Mouse (Mus musculus): Measurements from ENCODE around the gene Gm42791. TPM values are rescaled to one million over a fixed set of nuclear protein-coding genes. Genes with fewer than 3 reads are reported as not detected.

The Gm42791 gene
- total RNA-seq, 2 experiments from 2014 or later = not detected

DNA sequence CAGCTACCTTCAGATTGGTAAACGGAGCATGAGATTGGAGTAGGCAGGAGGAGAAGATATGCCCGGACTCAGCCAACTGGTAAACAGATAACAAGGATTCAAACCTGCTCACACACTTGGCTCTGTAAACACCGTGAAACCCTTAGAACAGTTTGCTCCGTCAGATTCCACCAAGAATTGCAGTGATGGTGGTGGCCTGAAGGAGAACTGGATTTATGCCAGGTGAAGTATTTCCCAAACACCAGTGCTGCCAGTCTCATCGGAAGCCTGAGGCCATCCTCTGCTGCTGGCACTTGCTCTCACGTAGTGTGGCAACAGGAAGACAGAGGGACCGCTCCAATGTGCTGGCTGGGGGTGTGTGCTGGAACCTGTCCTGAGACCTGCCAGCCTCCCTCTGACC is 12.6 kb downstream of the Gm42791 start:
- no peak for ATAC-seq (ENCODE audit: poor library complexity, severe bottlenecking)

DNA sequence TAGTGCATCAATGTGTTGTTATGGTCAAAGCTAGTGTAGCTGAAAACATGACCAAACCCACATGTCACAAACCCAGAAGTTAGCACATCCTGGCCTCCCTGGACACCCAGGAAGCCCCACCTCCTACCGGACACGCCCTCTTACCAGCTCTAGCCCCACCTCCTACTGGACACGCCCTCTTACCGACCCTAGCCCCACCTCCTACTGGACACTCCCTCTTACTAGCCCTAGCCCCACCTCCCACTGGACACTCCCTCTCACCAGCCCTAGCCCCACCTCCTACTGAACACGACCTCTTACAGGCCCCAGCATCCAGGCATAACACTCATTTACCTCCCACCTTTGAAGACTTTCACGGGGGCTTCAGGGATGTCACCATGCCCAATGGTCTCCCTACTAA is 14.3 kb downstream of the Gm42791 start:
- peak; percentile 75 for ATAC-seq (ENCODE audit: poor library complexity, severe bottlenecking)

DNA sequence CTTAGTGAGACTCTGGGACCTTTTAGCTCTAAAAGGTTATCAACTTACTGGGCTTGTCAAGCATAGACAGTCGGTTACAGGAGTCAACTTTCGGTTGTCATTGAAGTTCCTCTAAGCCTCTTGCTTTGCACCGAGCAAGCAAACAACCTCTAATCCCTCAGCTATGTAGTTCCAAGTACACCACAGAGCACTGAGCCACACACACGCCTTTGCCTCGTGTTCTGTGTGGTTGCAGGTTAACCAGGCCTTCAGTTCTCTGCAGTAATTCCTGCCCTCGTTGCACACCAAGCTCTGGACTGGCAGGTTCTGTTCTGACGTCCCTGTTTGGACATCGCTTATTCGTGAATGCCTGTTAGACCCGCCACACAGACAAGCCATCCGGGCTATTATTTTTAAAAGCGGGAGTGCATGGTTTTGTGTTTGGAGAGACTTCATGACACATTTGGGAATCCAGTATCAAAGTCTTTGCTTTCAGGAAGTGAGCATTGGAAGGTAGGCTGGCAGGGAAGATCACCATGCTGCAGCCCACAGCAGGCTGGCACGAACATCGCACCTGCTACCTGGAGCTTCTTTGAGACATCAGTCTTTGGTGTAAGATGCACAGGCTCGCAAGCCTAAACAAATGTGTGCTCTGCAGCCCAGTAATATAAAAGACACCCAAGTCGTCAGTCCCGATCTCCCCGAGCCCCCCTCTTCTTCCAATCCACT is 16.3 kb downstream of the Gm42791 start:
- ATAC-seq (ENCODE audit: poor library complexity, severe bottlenecking) = peak; percentile 28; the same call in 1 of the 2 replicates

DNA sequence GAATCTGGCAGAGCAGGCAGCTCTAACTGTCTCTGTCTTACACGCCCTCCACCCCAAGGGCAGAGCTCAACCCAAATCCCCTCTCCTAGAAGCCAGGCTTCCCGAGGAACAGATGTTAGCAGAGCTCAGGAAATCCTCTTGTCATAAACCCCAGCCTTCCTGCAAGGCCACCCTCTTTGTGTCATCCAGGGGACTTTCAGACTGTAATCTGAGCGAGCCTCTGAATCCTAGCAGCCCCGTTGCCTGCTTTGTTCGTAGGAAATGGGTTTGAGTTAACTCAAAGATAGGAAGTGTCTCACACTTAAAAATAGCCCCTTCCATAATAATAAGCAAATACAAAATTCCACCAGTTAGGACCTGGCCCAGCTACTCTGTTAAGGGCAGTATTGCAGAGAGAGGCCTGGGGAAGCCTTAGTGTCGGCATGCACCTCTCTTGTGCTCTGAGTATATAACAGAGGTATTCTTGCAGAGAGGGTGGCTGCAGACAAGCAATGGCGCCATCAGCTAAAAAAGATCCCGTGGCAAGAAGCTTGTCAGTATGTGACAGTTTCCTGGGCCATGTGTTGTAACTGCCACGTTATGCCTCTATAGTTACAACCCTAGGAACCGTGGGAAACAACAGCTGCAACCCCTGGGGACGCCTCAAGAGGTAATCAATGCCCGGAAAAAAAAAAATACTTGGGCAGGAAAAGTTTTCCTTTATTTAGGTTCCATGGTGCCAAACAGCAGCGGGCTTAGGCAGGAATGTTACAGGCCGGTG is 17.1 kb downstream of the Gm42791 start:
- ATAC-seq (ENCODE audit: poor library complexity, severe bottlenecking) = no peak

DNA sequence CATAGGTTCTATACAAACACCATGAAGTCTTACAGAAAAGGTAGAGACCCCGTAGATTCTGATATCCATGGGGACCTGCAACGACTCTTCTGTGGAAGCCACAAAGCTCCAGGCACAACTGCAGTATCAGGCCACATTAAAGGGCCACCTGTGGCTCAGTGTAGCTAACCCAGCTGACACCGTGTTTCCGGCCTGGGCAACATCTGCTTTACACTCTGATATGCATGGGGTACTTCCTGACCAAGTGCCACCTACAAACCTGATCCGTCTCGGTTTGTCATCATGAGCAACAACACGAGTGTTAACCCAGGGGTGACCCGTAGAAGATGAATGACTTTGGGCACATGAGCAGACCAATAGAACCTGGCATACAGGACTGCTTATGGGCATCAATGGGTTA is 18.1 kb downstream of the Gm42791 start:
- peak; percentile 57 for ATAC-seq (ENCODE audit: poor library complexity, severe bottlenecking)

DNA sequence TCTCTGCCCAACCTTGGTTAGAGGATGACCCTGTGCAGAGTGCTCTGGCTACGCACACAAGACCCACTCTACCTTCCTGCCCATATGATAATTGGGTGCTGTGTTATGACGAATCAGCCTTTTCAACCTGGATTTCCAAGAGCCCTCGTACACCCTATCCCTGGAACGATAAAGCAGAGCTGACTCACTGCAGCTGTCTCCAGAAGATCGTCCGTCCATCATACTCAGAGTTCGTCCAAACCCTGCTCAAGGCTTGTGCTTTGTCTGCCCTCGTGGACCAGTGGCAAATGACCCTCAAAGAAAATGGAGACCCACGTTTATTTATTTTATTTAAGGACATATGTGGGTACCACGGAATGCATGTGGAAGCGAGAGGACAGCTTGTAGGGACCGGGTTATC is 19.9 kb downstream of the Gm42791 start:
- no peak for ATAC-seq (ENCODE audit: poor library complexity, severe bottlenecking)

DNA sequence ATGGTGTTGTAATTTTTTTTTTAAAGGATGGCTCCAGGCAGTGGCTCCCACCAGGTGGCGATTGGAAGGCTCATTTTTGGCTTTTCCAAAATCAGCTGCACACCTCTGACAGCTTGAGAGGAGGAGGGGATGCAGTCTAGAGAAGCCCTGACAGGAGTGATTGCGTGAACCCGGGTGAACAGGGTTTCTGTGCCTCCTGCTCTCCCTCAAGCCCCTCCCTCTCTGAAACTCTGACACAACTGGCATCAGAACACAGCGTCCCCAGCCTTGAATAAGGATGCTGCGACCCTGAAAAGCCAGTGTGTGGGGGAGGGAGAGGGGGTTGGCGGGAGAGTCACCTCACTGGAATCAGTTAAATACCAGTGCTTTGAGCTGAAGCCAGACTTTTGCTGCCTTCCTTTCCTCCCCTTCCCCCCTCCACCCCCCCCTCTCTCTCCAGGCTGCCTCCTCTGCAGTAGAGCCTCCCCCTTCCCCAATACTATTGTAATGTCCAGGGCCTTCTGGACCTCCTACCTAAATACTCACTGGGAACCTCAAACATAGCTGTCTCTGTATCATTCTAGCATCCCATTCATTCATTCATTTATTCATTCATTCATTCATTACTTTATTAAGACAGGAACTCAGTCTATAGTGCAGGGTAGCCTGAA is 21.8 kb downstream of the Gm42791 start:
- no peak for ATAC-seq (ENCODE audit: poor library complexity, severe bottlenecking)

DNA sequence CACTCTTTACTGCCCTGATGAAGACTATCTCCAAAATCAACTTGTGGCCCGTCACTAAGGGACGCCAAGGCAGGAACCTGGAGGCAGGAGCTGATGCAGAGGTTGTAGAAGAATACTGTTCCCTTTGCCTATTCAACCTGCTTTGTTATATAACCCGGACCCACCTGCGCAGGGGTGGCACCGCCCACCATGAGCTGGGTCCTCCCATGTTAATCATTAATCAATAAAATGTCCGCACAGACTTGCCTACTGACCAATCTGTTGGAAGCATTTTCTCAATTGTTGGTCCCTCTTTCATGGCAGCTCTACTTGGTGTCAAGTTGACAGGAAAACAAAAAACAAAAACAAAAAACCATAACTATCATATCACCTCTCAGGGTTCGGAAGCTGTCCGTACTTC is 22.8 kb downstream of the Gm42791 start:
- no peak for ATAC-seq (ENCODE audit: poor library complexity, severe bottlenecking)

DNA sequence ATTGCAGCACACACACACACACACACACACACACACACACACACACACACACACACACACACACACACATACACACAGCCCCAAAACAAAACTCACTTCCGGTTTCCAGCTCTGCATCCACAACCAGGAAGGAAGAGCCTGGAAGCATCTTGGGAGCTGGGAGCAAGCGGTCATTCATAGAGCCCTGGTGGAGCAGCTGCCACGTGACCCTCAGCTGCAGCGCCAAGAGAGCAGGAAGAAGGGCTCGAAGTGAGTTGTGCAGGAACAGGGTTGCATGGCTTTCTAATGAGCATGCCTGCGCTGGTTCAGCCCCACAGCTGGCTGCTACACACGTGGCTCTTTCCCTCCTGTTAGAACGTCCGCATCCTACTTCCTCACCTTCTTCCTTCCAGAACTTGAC is 25.3 kb downstream of the Gm42791 start:
- no peak for ATAC-seq (ENCODE audit: poor library complexity, severe bottlenecking)

DNA sequence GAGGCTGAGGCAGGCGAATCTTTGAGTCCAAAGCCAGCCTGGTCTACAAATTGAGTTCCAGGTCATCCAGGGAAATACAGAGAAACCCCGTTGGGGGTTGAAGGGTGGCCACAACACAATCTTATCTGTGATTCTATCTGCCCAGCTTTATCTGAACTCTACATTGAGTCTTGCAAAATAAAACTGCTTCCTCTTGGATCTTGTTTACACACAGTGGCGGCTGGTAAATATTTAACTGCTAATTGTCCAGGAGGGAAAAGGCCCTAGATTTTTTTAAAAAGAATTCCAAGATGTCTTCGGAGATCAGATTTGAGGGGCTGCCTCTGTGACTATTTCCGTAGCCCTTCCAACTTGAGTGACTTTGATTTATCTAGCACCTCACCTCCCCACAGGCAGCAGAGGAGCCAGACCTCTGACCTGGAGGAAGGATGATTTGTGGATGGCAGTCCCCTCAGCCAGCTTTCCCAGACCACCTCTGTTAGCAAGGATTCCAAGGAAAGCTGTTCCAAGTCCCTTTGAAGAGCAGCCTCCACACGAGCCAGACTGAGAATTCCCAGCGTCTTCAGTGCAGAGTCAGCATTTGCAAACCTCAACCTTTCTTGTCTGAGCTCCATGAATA is 25.9 kb downstream of the Gm42791 start:
- no peak; the same call in 1 of the 2 replicates for ATAC-seq (ENCODE audit: poor library complexity, severe bottlenecking)

DNA sequence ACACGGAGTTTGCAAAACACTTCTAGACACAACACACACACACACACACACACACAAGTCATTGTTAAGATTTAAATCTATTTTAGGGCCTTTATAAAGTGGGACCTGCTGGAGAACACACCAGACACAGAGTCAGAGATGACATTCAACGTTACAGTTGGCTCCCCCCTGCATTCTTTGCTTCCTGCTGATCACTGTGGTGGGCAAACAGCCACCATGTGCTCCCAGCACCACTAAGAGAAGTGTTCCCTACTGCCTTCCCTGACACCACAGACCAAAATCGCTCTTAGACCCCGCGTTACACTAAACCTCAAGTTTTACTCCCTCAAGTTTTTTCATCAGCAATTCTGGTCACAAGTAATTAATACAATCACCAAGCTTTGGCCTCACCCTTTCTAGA is 26.8 kb downstream of the Gm42791 start:
- no peak for ATAC-seq (ENCODE audit: poor library complexity, severe bottlenecking)

DNA sequence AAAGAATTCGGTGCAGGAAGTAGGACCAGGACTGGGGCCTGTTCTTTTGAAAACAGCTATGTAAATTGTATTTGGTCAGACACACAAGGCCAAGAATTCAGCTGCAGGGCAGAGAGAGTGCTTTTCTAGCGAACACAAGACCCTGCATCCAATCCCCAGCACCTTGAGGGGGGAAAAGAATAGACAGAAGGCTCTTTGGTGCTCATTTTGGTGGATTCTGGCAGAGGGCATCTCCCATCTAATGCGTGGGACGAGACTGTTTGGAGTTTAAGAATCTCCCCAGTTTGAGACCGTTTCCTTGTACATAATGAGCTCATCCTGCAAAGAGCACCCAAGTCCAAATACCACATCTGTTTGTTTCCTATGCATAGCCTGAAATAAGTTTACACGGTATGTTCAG is 28.6 kb downstream of the Gm42791 start:
- ATAC-seq (ENCODE audit: poor library complexity, severe bottlenecking) = no peak

DNA sequence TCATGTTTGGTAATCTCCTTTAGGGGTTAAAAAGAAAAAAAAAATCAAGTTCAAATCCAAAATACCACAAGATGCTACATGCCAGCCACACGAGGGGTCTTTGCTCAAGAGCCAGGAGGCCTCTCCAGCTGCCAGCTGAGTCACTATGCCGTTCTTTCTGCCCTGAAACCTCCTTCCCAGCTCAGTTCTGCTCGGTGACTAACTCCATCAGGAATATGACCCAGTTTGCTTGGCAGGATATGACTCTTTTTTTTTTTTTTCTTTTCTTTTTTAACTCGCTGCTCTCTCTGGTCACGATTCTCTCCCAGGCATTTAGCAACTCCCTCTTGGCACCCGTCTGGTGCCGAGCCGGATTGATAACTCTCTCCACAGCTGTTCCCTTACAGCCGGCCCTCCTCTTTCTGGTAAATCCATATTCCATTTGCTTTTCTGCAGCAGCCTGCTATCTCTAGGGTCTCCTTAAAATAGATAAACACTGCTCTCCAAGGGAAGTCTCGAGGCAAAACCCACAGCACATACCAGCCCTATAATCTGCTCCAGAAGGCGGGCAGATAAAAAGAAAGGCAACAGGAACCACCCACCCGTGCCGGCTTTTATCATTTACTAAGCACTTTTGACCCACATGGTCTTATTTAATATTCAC is 29.1 kb downstream of the Gm42791 start:
- peak; percentile 26; the same call in 1 of the 2 replicates for ATAC-seq (ENCODE audit: poor library complexity, severe bottlenecking)

DNA sequence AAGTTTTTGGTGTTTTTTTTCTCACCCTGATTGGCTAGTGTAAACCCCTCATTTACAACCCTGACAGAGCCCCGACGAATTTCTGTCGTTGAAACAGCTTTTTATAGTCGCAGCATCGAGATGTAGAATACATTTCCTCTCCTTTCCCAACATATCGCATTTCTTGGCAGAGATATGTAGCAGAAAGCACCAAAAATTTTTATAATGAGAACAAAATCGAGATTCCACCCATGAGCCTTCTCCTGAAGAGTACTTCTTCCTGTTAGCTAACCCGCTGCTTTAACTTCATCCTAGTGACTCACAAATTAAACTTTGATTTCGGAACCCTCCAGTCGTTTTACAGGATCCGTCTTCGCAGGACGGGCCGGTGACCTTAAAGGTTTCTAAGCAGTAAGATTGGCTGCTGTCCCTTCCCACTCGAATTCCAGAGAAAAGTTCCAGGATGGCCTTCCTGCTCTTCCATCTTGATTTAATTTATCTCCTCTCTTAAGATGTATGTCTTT is 29.8 kb downstream of the Gm42791 start:
- no peak for ATAC-seq (ENCODE audit: poor library complexity, severe bottlenecking)

DNA sequence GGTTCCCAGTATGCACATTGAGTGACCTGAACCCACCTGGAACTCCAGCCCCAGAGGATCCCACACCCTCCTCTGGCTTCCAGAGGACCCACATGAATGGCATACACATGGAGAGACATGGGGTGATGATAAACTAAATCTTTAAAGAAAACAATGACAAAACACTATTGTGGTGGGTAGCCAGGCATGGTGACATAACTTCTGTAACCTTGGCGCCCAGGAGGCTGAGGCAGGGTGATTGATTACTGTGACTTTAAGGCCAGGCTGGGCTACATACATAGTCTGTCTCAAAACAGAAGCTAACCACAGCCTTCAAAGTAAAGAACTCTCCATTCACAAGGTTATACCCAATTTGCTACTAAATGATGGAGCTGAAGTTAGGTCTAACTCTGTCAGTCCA is 30.7 kb downstream of the Gm42791 start:
- no peak for ATAC-seq (ENCODE audit: poor library complexity, severe bottlenecking)

DNA sequence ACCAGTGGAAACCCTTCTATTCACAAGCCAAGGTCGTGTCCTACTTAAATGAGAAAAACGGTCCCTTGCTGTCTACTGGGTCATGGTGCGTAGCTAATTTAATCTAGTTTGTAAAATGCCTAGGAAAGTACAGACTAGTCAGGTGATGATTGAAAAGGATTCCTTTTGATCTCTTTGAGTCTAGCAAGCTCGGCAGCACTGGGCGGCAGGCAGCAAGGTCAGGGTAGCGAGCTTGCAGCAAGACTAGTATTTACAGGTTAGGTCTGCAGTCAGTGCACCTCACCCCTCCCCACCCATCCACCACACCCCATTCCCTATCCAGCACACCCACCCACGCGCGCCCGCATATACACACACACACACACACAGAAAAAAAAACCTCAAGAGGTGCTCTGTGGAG is 34.7 kb downstream of the Gm42791 start:
- no peak for ATAC-seq (ENCODE audit: poor library complexity, severe bottlenecking)

DNA sequence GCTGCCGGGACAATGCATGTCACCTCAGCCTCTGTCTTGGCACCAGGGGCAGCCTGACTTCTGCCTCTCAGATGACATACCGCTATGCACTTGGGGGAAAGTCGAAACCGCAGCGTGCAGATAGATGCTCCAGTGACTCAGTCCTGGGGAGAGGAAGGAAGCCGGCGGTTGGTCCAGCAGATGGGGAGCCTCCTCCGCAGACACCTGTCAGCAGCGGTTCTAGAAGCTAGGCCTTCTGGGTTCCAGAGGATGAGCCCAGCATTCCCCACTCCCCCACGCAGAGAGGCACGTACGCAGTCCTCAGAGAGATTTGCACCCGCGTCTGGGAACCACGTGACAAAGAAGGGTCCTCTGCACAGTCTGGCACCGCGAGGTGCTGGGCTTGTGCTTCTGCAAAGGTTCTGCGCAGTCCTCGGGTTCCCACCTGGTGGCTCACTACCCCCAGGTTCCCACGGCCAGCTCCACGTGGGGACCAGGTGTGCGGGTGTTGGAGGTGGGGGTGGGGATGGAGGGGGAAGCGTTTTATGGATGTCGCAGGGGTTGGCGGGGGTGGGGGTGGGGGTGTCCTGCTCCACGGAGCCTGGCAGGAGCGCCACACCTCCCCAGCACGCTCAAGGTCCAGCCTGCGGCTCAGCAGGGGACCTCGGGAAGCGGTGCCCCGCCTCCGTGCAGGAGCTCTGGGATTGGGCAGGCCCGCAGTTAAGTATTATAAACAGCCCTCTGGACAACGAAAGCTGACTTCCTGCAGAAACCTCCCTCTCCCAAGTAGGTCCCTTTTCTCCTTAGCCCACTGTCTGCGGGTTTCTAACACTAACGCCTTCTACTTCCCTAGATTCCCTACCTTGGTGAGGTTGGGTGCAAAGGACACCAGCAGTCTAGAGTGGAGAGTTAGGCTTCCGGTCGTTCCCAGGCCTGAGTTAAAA is 35.6 kb downstream of the Gm42791 start:
- peak; percentile 77 for ATAC-seq (ENCODE audit: poor library complexity, severe bottlenecking)

DNA sequence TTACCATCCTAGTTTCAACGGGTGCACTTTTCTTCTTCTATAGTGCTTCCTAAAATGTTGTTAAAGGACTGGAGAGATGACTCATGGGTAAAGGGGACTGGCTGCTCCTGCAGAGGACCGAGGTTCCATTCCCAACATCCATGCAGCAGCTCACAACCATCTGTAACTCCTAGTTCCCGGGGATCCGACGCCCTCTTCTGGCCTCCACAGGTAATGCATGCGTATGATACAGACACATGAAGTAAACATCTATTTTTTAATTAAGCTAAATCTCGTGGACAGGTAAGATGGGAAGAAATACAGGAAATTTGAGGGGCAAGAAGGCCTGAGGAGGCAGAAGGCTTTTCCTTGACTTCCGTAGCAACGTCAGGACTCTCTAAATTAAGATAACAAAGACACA is 36.6 kb downstream of the Gm42791 start:
- ATAC-seq (ENCODE audit: poor library complexity, severe bottlenecking) = no peak

DNA sequence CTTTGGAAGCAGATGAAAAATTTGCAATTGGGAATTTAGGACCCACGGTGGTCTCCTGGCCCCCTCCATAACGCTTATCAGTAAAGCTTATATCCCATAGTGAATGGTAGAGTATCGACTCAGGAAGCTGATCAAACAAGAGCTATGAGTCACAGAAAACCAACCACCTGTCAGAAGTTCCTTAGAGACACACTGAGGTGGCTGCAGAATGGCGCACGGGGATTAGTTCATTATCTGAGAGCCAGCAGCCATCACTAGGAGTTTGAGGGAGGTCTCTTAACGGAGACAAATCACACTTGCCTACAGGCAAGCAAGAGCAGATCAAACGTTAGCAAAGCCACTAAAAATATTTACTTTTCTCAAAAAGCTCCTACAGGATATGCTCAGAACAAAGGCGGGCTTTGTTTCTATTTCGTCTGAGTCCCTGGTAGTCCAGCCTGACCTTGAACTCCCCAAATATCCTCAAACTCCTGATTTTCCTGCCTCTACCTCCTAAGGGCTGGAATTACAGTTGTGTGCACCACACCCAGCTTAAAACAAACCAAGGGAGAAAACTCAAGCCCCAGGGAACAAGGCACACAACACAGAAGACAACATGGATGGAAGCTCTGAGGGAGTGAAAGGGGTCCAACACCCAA is 37.9 kb downstream of the Gm42791 start:
- ATAC-seq (ENCODE audit: poor library complexity, severe bottlenecking) = no peak
